ENCODE assay signal across 8 mouse cellular contexts in the genomic region with DNA sequence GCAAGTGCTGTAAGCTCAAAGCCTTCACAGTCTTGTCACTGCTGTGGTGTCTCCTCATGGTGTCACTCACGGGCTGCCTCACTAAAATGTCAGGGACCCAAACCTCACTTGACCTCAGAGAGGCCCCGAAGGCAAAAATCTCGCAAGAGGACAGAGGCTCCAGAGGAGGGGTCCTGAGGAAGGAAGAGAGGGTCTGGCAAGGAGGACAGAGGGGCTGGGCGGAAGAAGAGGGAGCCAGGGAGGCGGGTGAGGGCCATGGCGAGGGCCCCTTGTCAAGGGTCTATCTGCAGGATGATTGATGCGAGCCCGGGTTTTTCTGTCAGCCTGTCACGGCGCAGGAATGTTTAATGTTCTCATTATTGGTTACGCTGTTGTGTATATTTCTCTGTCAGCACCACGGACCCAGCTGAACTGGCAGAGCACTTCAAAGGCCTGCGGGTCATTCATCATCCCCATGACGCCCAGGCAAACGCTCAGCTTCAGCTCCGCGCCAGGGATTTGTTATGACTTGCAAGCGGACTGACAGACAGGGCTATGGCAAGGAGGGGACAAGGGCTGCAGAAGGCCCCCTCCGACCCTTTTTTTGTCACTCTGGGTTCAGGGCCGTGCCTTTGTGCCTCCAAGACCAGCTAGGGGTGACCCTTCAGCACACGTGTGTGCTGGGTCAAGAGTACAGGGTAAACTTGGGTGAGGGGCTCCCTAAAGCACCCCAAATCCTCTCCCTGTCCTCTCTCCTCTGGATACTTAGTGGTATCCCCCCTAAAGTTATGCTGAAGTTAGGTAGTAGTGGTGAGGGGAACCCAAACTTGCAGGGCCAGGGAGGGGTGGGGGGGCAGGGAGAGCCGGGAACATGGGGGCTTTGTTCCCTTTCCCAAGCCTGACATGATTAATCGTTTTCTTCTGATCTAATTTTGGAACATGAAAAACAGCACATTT. TPM values are rescaled to one million over a fixed set of nuclear protein-coding genes. Genes with fewer than 3 reads are reported as not detected.
A peak's percentile ranks its signal among the peaks of the same experiment; 100 is the strongest.
DNase-seq lines count a peak whose midpoint lies in the region; ATAC-seq lines count a peak whose summit lies in the region.

No protein-coding gene starts in this region.

- no peak for ATAC-seq in embryonic facial prominence, embryonic 13.5 days (ENCODE audit: insufficient number of reproducible peaks, insufficient read depth, low FRiP score, low TSS enrichment, low read depth)
- ATAC-seq in hematopoietic stem cell, adult 5-6 weeks (replicated peaks in 1 of 2; ENCODE audit: insufficient read depth in 1 of 2, low FRiP score in 2 of 2, low TSS enrichment in 1 of 2, low read depth in 1 of 2, poor library complexity in 2 of 2, severe bottlenecking in 2 of 2), result peak; percentile 56 to 68
- no peak for ATAC-seq in midbrain, embryonic 12.5 days (ENCODE audit: low FRiP score, low read depth)

- H3K4me2 ChIP-seq in embryonic facial prominence, embryonic 13.5 days, result peak overlapping the region; percentile 48
- peak overlapping the region; percentile 30 for H3K4me2 ChIP-seq in midbrain, embryonic 12.5 days (replicated peaks)

- H3K4me3 ChIP-seq in embryonic facial prominence, embryonic 13.5 days, result no peak overlapping the region; the same call in 1 of the 2 replicates
- H3K4me3 ChIP-seq in limb, embryonic 10.5 days, result peak overlapping the region; percentile 41
- H3K4me3 ChIP-seq in midbrain, embryonic 12.5 days, result no peak overlapping the region

- 29% methylated on average over 23 of the region's 23 CpGs for WGBS in embryonic facial prominence, embryonic 13.5 days
- WGBS in limb, embryonic 10.5 days, result 3% methylated on average over 23 of the region's 23 CpGs
- 42% methylated on average over 23 of the region's 23 CpGs for WGBS in midbrain, embryonic 12.5 days

- DNase-seq in cerebellum, postnatal 10 days, result peak; percentile 30 to 40
- DNase-seq in cerebellum, postnatal 36 days, result no peak
- DNase-seq in limb, embryonic 10.5 days (ENCODE audit: low spot score), result peak; percentile 94
- DNase-seq in urinary bladder, postnatal 4 days (ENCODE audit: low spot score in 2 of 2), result peak; percentile 67 to 79
- no peak for DNase-seq in cerebellum, adult 11 months

- peaks cover 27% of the 10 kb centered on the region for H3K4me1 ChIP-seq in embryonic facial prominence, embryonic 13.5 days
- peaks cover 51% of the 10 kb centered on the region for H3K4me1 ChIP-seq in limb, embryonic 10.5 days
- peaks cover 9% of the 10 kb centered on the region for H3K4me1 ChIP-seq in midbrain, embryonic 12.5 days

- H3K9me3 ChIP-seq in embryonic facial prominence, embryonic 13.5 days, result no peaks in the 10 kb centered on the region
- H3K9me3 ChIP-seq in limb, embryonic 10.5 days (replicated peaks), result no peaks in the 10 kb centered on the region
- no peaks in the 10 kb centered on the region for H3K9me3 ChIP-seq in midbrain, embryonic 12.5 days

- H3K36me3 ChIP-seq in embryonic facial prominence, embryonic 13.5 days, result no peaks in the 10 kb centered on the region
- no peaks in the 10 kb centered on the region for H3K36me3 ChIP-seq in limb, embryonic 10.5 days
- no peaks in the 10 kb centered on the region for H3K36me3 ChIP-seq in midbrain, embryonic 12.5 days

- H3K9ac ChIP-seq in embryonic facial prominence, embryonic 13.5 days, result 0 out of 2 replicates have a peak overlapping the region, but pooled peaks have one; percentile 21
- H3K9ac ChIP-seq in midbrain, embryonic 12.5 days (replicated peaks), result 0 out of 2 replicates have a peak overlapping the region, but pooled peaks have one; percentile 11

- H3K27ac ChIP-seq in embryonic facial prominence, embryonic 13.5 days, result peak overlapping the region; percentile 73
- peak overlapping the region; percentile 89 for H3K27ac ChIP-seq in limb, embryonic 10.5 days
- no peak overlapping the region for H3K27ac ChIP-seq in midbrain, embryonic 12.5 days (replicated peaks)

- H3K27me3 ChIP-seq in embryonic facial prominence, embryonic 13.5 days, result no peaks in the 10 kb centered on the region
- peaks cover 50% of the 10 kb centered on the region; the same call in 1 of the 2 replicates for H3K27me3 ChIP-seq in limb, embryonic 10.5 days (ENCODE audit: low read depth, poor library complexity, severe bottlenecking)
- H3K27me3 ChIP-seq in midbrain, embryonic 12.5 days, result no peaks in the 10 kb centered on the region

RNA-seq across cellular contexts. Expression of gene Comtd1, which starts 55.1 kb away (rescaled TPM):
- 21.4 and 21.5 TPM in 2 replicates for polyA plus RNA-seq in embryonic facial prominence, embryonic 13.5 days (2015; fragmentation: Nextera tagmentation; extraction: Ambion mirVana)
- total RNA-seq in hematopoietic stem cell, adult 5-6 weeks (2017), result 5.2 and 14.4 TPM in 2 replicates
- 20.9 and 29.8 TPM in 2 replicates for polyA plus RNA-seq in limb, embryonic 10.5 days (2016; fragmentation: Nextera tagmentation; extraction: Ambion mirVana)
- polyA plus RNA-seq in midbrain, embryonic 12.5 days (2016; fragmentation: Nextera tagmentation; extraction: Ambion mirVana), result 13.4 and 14.6 TPM in 2 replicates

Comparison
In these comparisons a context has a peak if more than half of its experiments do, and no peak if none do; other contexts are left out.
1. DNase-seq: peak in cerebellum, postnatal 10 days (2 of 2), limb, embryonic 10.5 days (single experiment) and urinary bladder, postnatal 4 days (2 of 2); none in cerebellum, postnatal 36 days (0 of 2) and cerebellum, adult 11 months (single experiment).
2. ATAC-seq: peak in hematopoietic stem cell, adult 5-6 weeks (2 of 2); none in embryonic facial prominence, embryonic 13.5 days (single experiment) and midbrain, embryonic 12.5 days (single experiment).